Mouse (Mus musculus) lung, postnatal 0 days (tissue): ENCODE results near the gene Tmem238l. TPM values are rescaled to one million over a fixed set of nuclear protein-coding genes. Genes with fewer than 3 reads are reported as not detected.
A peak's percentile ranks its signal among the peaks of the same experiment; 100 is the strongest.

Experiments
- ATAC-seq: fragments of 200-750 bp; cut with Nextera tagmentation; 2 replicates; pipeline ENCODE4 v1.8.0; 2017; ENCODE audit warnings: moderate library complexity
- DNase-seq: peaks from one replicate; pipeline ENCODE4 v3.0.0-alpha.2; 2016; ENCODE audit warnings: low spot score
- H3K27ac ChIP-seq: fragments of 300-500 bp; sonication (generic); 2 replicates; pipeline ENCODE4 v1.5.1; 2014; ENCODE audit warnings: antibody characterized with exemption, mild to moderate bottlenecking, low read length, mixed read lengths
- H3K27me3 ChIP-seq: fragments of 300-500 bp; sonication (generic); replicated peaks from 2 replicates; pipeline ENCODE4 v1.6.1; 2014; ENCODE audit warnings: low read length, mixed read lengths; ENCODE audit not compliant: insufficient read depth
- H3K36me3 ChIP-seq: fragments of 300-500 bp; sonication (generic); 2 replicates; pipeline ENCODE4 v1.6.1; 2014; ENCODE audit warnings: low read length, mixed read lengths; ENCODE audit not compliant: insufficient read depth
- H3K4me1 ChIP-seq: fragments of 300-500 bp; sonication (generic); 2 replicates; pipeline ENCODE4 v1.6.1; 2014; ENCODE audit warnings: antibody characterized with exemption, low read depth, low read length, mixed read lengths; ENCODE audit not compliant: insufficient read depth
- H3K4me2 ChIP-seq: fragments of 300-500 bp; sonication (generic); replicated peaks from 2 replicates; pipeline ENCODE4 v1.6.1; 2014; ENCODE audit warnings: low read depth, mild to moderate bottlenecking, low read length, moderate library complexity, mixed read lengths
- H3K4me3 ChIP-seq: fragments of 300-500 bp; sonication (generic); 2 replicates; pipeline ENCODE4 v1.5.1; 2014; ENCODE audit warnings: low read depth, low read length
- H3K9ac ChIP-seq: fragments of 300-500 bp; sonication (generic); replicated peaks from 2 replicates; pipeline ENCODE4 v1.6.1; 2014; ENCODE audit warnings: low read depth, mild to moderate bottlenecking
- H3K9me3 ChIP-seq: fragments of 300-500 bp; sonication (generic); 2 replicates; pipeline ENCODE4 v1.6.1; 2016; ENCODE audit warnings: low read length, mixed read lengths
- CTCF ChIP-seq: IDR thresholded peaks from 2 replicates; pipeline ENCODE4 v1.5.1; 2016; ENCODE audit warnings: antibody characterized with exemption, mild to moderate bottlenecking
- EP300 ChIP-seq: IDR thresholded peaks from 2 replicates; pipeline ENCODE4 v1.6.1; 2016; ENCODE audit warnings: antibody characterized with exemption, mild to moderate bottlenecking, control low read depth
- WGBS: fragments of 180-500 bp; shearing (Covaris S2); extraction: QIAGEN DNeasy Blood & Tissue Kit; methylation state at CpG from one replicate; pipeline ENCODE4 v1.1.7; 2014; 5-methylcytosine and 5-hydroxymethylcytosine counted together
- polyA plus RNA-seq: library from polyadenylated mRNA; unstranded; fragments of >200 nt; fragmentation: Nextera tagmentation; extraction: Ambion mirVana; gene quantifications from 2 replicates; pipeline ENCODE4 v1.2.1, GENCODE M21; 2015

Gene Tmem238l
- not detected in 2 replicates for polyA plus RNA-seq

- DNase-seq, result no peak
- Histone ChIP-seq H3K9me3 (no peaks in the 10 kb centered on the region), H3K36me3 (no peaks in the 10 kb centered on the region), H3K27me3 (no peaks in the 10 kb centered on the region), H3K9ac (no peak within 1 kb of the TSS), H3K4me3 (no peak within 1 kb of the TSS), H3K4me2 (no peak within 1 kb of the TSS), H3K4me1 (no peaks in the 10 kb centered on the region), H3K27ac (no peak within 1 kb of the TSS)
- WGBS, result 72% methylated on average over 9 of the region's 9 CpGs
- TF ChIP-seq EP300 (no peak), CTCF (no peak)
- ATAC-seq, result no peak
Observed at GRCm38 (mm10) chr11:66956303-66956702, at the start of gene Tmem238l. Gene Tmem238l, plus strand, starts transcription at chr11:66956638.

GRCm38 (mm10) chr11:66911811-66912210 lies 44.6 kb upstream of the Tmem238l start, which contains the start of gene Pirt:
Gene Pirt, plus strand, starts transcription at chr11:66911981.
- no peaks in the 10 kb centered on the region for H3K27me3 ChIP-seq
- no peak within 1 kb of the TSS for H3K9ac ChIP-seq
- no peak for DNase-seq
- WGBS, result 40% methylated on average over 10 of the region's 10 CpGs
- H3K9me3 ChIP-seq, result no peaks in the 10 kb centered on the region
- H3K4me3 ChIP-seq, result no peak within 1 kb of the TSS
- ATAC-seq, result no peak
- no peaks in the 10 kb centered on the region for H3K36me3 ChIP-seq
- no peak for TF ChIP-seq EP300
- no peak for TF ChIP-seq CTCF
- H3K4me2 ChIP-seq, result no peak within 1 kb of the TSS
- H3K27ac ChIP-seq, result no peak within 1 kb of the TSS
- no peaks in the 10 kb centered on the region for H3K4me1 ChIP-seq

DNA sequence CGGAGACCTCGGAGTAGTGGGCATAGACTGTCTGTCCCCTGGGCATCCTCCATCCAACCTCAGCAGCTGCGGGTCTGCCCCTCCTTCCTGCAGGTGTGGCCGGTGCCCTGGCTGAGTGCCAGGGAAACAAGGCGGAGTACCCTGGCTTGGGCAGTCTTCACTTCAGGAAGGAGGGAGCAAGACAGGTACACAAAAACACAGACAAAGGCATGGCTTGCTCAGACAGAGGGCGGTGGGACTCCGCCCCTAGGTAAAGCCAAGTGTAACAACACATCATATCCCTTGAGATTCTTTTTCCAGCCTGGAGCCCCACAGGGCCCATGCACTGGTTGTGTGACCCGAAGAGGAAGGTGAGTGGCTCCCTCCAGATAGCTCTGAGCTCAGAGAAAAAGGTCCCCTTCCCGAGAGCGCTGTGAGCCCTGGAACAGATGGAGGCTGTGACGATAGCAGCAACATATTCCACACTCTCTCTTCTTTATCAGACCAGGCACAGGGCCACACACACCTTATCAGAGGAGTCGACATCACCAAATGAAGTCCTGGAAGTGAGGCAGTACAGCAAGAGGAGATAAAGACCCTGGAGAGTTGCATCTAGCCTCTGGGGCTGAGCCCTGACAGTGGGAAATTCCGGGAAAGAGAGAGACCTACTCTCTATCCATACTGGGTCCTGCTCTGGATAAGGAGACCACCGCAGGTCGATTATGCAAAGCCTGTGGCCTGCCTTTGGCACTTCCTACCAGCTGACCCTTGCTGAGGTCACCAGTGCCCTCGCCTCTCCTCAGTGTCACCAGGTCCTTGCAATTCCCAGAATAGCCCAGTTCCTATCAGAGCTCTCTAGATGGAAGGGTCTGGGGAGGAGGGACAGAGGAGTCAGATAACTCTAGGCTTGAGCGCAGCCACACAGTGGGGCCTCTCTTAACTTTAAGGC lies 43.6 kb upstream of the Tmem238l start:
- DNase-seq (peak; percentile 31), ATAC-seq (peak; percentile 23; the same call in 1 of the 2 replicates)
- Histone ChIP-seq H3K27ac (no peak overlapping the region), H3K4me3 (no peak overlapping the region), H3K4me2 (no peak overlapping the region), H3K36me3 (no peaks in the 10 kb centered on the region), H3K27me3 (no peaks in the 10 kb centered on the region), H3K4me1 (no peaks in the 10 kb centered on the region), H3K9me3 (no peaks in the 10 kb centered on the region), H3K9ac (no peak overlapping the region)
- 39% methylated on average over 15 of the region's 17 CpGs for WGBS
- TF ChIP-seq EP300 (no peak), CTCF (no peak)

DNA sequence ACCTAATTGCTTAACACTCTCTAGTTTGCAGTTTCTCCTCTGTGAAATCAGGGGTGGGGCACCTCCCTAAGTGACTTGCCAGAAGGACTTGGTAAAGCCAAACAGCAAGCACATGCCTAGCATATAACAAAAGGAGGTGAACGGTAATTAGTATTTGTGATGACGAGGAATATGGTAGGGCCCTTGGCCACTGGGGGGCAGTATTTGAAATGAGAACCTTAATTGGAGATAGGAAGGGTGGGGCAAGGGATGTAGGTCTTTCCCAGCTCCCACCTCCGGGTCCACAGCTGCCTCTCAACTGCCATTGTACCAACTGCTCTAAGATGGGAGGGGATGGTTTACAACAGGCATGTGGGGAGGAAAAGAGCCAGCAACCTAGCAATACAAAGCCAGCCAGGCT lies 42.2 kb upstream of the Tmem238l start:
- no peak for TF ChIP-seq EP300
- peak; percentile 74 for TF ChIP-seq CTCF
- Histone ChIP-seq H3K27me3 (no peaks in the 10 kb centered on the region), H3K9ac (no peak overlapping the region), H3K9me3 (no peaks in the 10 kb centered on the region), H3K4me3 (no peak overlapping the region), H3K27ac (no peak overlapping the region), H3K36me3 (no peaks in the 10 kb centered on the region), H3K4me1 (no peaks in the 10 kb centered on the region), H3K4me2 (no peak overlapping the region)
- DNase-seq, result peak; percentile 65
- 33% methylated on average over 3 of the region's 3 CpGs for WGBS
- no peak; the same call in none of the 2 replicates for ATAC-seq

DNA sequence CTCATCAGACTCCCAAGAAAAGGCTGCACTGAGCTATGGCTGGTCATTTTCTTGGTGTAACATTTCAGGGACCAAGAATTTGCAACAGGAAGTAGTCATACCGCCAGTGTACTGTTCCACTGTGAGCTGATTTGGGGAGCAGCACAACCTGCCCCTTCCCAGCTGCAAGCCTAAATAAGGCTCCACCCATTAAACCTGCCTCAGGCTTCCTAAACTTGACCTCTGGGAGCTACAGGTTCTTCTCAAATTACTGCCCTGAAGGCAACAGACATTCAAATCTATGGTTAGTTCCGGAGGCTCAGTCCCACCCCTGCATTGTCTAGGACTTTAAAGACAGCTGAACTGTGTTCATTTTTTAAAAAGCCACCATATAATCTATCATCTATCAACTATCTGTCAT lies 36.4 kb upstream of the Tmem238l start:
- no peak overlapping the region for H3K9ac ChIP-seq
- WGBS, result 53% methylated on average over 2 of the region's 2 CpGs
- no peak overlapping the region for H3K4me2 ChIP-seq
- H3K4me1 ChIP-seq, result no peaks in the 10 kb centered on the region
- TF ChIP-seq EP300 (no peak), CTCF (no peak)
- no peak overlapping the region for H3K4me3 ChIP-seq
- no peaks in the 10 kb centered on the region for H3K9me3 ChIP-seq
- no peaks in the 10 kb centered on the region for H3K36me3 ChIP-seq
- no peak overlapping the region for H3K27ac ChIP-seq
- H3K27me3 ChIP-seq, result no peaks in the 10 kb centered on the region
- ATAC-seq, result no peak
- DNase-seq, result no peak

GRCm38 (mm10) chr11:66924095-66924823 lies 32.2 kb upstream of the Tmem238l start:
- H3K9ac ChIP-seq, result no peak overlapping the region
- WGBS, result 70% methylated on average over 11 of the region's 11 CpGs
- no peak overlapping the region for H3K4me3 ChIP-seq
- no peaks in the 10 kb centered on the region for H3K9me3 ChIP-seq
- DNase-seq (no peak), ATAC-seq (no peak)
- no peaks in the 10 kb centered on the region for H3K27me3 ChIP-seq
- TF ChIP-seq CTCF, result no peak
- TF ChIP-seq EP300, result no peak
- H3K36me3 ChIP-seq, result no peaks in the 10 kb centered on the region
- no peaks in the 10 kb centered on the region for H3K4me1 ChIP-seq
- H3K27ac ChIP-seq, result no peak overlapping the region
- no peak overlapping the region for H3K4me2 ChIP-seq
